Mouse (Mus musculus) CH12.LX (cell line): Measurements from ENCODE around the gene Ttl.

Source experiments
- CHD2 ChIP-seq: IDR thresholded peaks from 2 replicates; pipeline ENCODE4 v1.6.1; 2011; ENCODE audit warnings: low read length, improper control_type of control experiment
- CTCF ChIP-seq, 2 experiments: IDR thresholded peaks in 1 of 2; conservative IDR thresholded peaks in 1 of 2; 2 replicates each; pipeline ENCODE4 v1.5.1; 2011 to 2012; ENCODE audit warnings: low read depth in 2 of 2, low read length in 2 of 2, improper control_type of control experiment in 1 of 2, inconsistent platforms in 1 of 2, mild to moderate bottlenecking in 1 of 2, moderate library complexity in 1 of 2
- E2F4 ChIP-seq: IDR thresholded peaks from 2 replicates; pipeline ENCODE4 v1.6.1; 2011; ENCODE audit warnings: low read depth, low read length, improper control_type of control experiment; ENCODE audit not compliant: insufficient replicate concordance
- GABPA ChIP-seq: IDR thresholded peaks from 2 replicates; pipeline ENCODE4 v1.6.1; 2012; ENCODE audit warnings: low read depth, low read length, improper control_type of control experiment, inconsistent platforms; ENCODE audit not compliant: insufficient replicate concordance
- MYC ChIP-seq: IDR thresholded peaks from 2 replicates; pipeline ENCODE4 v1.6.1; 2011; ENCODE audit warnings: low read depth, mild to moderate bottlenecking, improper control_type of control experiment, low read length
- NELFE ChIP-seq: IDR thresholded peaks from 2 replicates; pipeline ENCODE4 v1.6.1; 2011; ENCODE audit warnings: low read depth, low read length, improper control_type of control experiment
- PAX5 ChIP-seq: IDR thresholded peaks from 2 replicates; pipeline ENCODE4 v1.6.1; 2012; ENCODE audit warnings: low read length, inconsistent platforms, mixed read lengths
- POLR2A ChIP-seq: IDR thresholded peaks from 2 replicates; pipeline ENCODE4 v1.6.1; 2011; ENCODE audit warnings: low read depth, mild to moderate bottlenecking, improper control_type of control experiment, low read length
- SIN3A ChIP-seq: IDR thresholded peaks from 2 replicates; pipeline ENCODE4 v1.6.1; 2012; ENCODE audit warnings: low read length, improper control_type of control experiment, inconsistent platforms
- SMC3 ChIP-seq: IDR thresholded peaks from 2 replicates; pipeline ENCODE4 v1.6.1; 2011; ENCODE audit warnings: low read depth, low read length, improper control_type of control experiment
- TCF12 ChIP-seq: IDR thresholded peaks from 2 replicates; pipeline ENCODE4 v1.6.1; 2014; ENCODE audit warnings: low read depth, mild to moderate bottlenecking, inconsistent platforms, low read length, improper control_type of control experiment
- UBTF ChIP-seq: IDR thresholded peaks from 2 replicates; pipeline ENCODE4 v1.6.1; 2012; ENCODE audit warnings: low read depth, mild to moderate bottlenecking, inconsistent platforms, low read length, improper control_type of control experiment, moderate library complexity
- ZNF384 ChIP-seq: IDR thresholded peaks from 2 replicates; pipeline ENCODE4 v1.6.1; 2012; ENCODE audit warnings: low read depth, low read length, improper control_type of control experiment, inconsistent platforms

- TF ChIP-seq MYC: no peak
- no peak for TF ChIP-seq POLR2A
- TF ChIP-seq E2F4: no peak
- TF ChIP-seq ZNF384: no peak
- no peak for TF ChIP-seq CTCF (conservative IDR thresholded peaks at IDR 0.05 in 1 of 2, IDR thresholded peaks at IDR 0.05 in 1 of 2; ENCODE audit: low read depth in 2 of 2, low read length in 2 of 2)
- TF ChIP-seq SMC3: no peak
- no peak for TF ChIP-seq PAX5
- TF ChIP-seq UBTF: no peak
- TF ChIP-seq CHD2: no peak
- no peak for TF ChIP-seq TCF12
- no peak for TF ChIP-seq SIN3A
- no peak for TF ChIP-seq GABPA
- no peak for TF ChIP-seq NELFE
These were observed 17.9 kb upstream of the Ttl start, which contains the start of gene Vinac1 for GRCm38 (mm10) chr2:129047811-129048210.
